Mouse (Mus musculus) brain, adult 2 months (tissue): Measurements from ENCODE around the gene Vmn1r124.
"Not testable (repeated sequence)": the region's sequence is repeated elsewhere in the genome, so short reads cannot be mapped to it uniquely, and the experiment has no call there.

Source experiments
- DNase-seq: peaks from one replicate; pipeline ENCODE4 v3.0.0; 2011; ENCODE audit warnings: low read depth, low spot score

Gene Vmn1r124

GRCm38 (mm10) chr7:21260517-21260916 lies at the start of gene Vmn1r124:
Gene Vmn1r124 (minus strand): TSS chr7:21260617.
- not testable (repeated sequence) for DNase-seq

- not testable (repeated sequence) for DNase-seq
These were observed 41.0 kb upstream of the Vmn1r124 start, which contains the start of gene Vmn1r126 for GRCm38 (mm10) chr7:21301367-21301766. Gene Vmn1r126 (minus strand): TSS chr7:21301467.

- not testable (repeated sequence) for DNase-seq
These were observed 11.5 kb upstream of the Vmn1r124 start, which contains the start of gene Vmn1r125 for GRCm38 (mm10) chr7:21271879-21272278. Gene Vmn1r125 (plus strand): TSS chr7:21272179.
